Comparison of ENCODE assay signal across 23 mouse cellular contexts in genomic region chr11:97654210-97654609, GRCm38 (mm10). TPM values are rescaled to one million over a fixed set of nuclear protein-coding genes. Genes with fewer than 3 reads are reported as not detected.
DNase-seq lines count a peak whose midpoint lies in the region; ATAC-seq and TF ChIP-seq lines count a peak whose summit lies in the region.
"Had no signal": no experiment of that assay in that cellular context is flagged by ENCODE, and none has a peak within 500 bp of the region (broad histone marks: within the 10 kb centered on the region; RNA-seq: fewer than 3 reads in every experiment).

No protein-coding gene starts in this region.

- H3K4me3 ChIP-seq in midbrain, embryonic 11.5 days (ENCODE audit: low read depth, low read length): no peak overlapping the region
- no peak overlapping the region for H3K4me3 ChIP-seq in midbrain, embryonic 15.5 days
- no peak overlapping the region for H3K4me3 ChIP-seq in CH12.LX (replicated peaks in 1 of 3; ENCODE audit: low read depth in 2 of 3, low read length in 2 of 3, poor library complexity in 1 of 3)
- H3K4me3 ChIP-seq in E14TG2a.4 (replicated peaks; ENCODE audit: low read length): 0 out of 2 replicates have a peak overlapping the region, but pooled peaks have one; percentile 7
- no peak overlapping the region for H3K4me3 ChIP-seq in ES-Bruce4 (ENCODE audit: low read depth, low read length)
- H3K4me3 ChIP-seq in embryonic facial prominence, embryonic 10.5 days: no peak overlapping the region
- H3K4me3 ChIP-seq in intestine, embryonic 16.5 days (ENCODE audit: low read length): no peak overlapping the region

- DNase-seq in midbrain, embryonic 11.5 days (ENCODE audit: low spot score, missing footprints): peak; percentile 59
- DNase-seq in CH12.LX (ENCODE audit: extremely low read depth): peak; percentile 33
- DNase-seq in embryonic facial prominence, embryonic 10.5 days (ENCODE audit: low spot score): no peak
- no peak for DNase-seq in testis, postnatal 14 days (ENCODE audit: low spot score)
- DNase-seq: adrenal gland, adult 2 months; adrenal gland, adult 8-10 months; adrenal gland, postnatal 14 days; adrenal gland, postnatal 25 days; adrenal gland, postnatal 36 days; B cell, adult 2 months; cerebellum, adult 11 months; cerebellum, adult 18-20 months; cerebellum, adult 2 months; cerebellum, adult 8-10 months had no signal

- dilution Hi-C loops in CH12.LX (cut with MboI; ENCODE audit: extremely low pct_ligation_motif_present, extremely low pct_unique_long_range_greater_than_20kb, low sequenced_read_pairs): no loop called here

- TF ChIP-seq POLR2A in CH12.LX (IDR thresholded peaks at IDR 0.05; ENCODE audit: low read depth, low read length) (no peak; the same call in 1 of the 2 replicates), ES-Bruce4 (IDR thresholded peaks at IDR 0.05; ENCODE audit: insufficient read depth, low read length) (no peak)

- peaks cover 5% of the 10 kb centered on the region for H3K27me3 ChIP-seq in midbrain, embryonic 11.5 days (ENCODE audit: control insufficient read depth, insufficient read depth, low read length)
- no peaks in the 10 kb centered on the region for H3K27me3 ChIP-seq in midbrain, embryonic 15.5 days (replicated peaks)
- H3K27me3 ChIP-seq in CH12.LX (replicated peaks) (no peaks in the 10 kb centered on the region), E14TG2a.4 (ENCODE audit: insufficient read depth, low read length) (0 out of 2 replicates have a peak, but pooled peaks cover 6% of the 10 kb centered on the region), ES-Bruce4 (ENCODE audit: control insufficient read depth, insufficient read depth, low read length, poor library complexity, severe bottlenecking) (no peaks in the 10 kb centered on the region)
- H3K27me3 ChIP-seq in embryonic facial prominence, embryonic 10.5 days (replicated peaks; ENCODE audit: low read depth, poor library complexity, severe bottlenecking): peaks cover 14% of the 10 kb centered on the region
- H3K27me3 ChIP-seq in intestine, embryonic 16.5 days (replicated peaks; ENCODE audit: control insufficient read depth, insufficient read depth, low read length): no peaks in the 10 kb centered on the region
- H3K27me3 ChIP-seq: Patski had no signal

- H3K4me1 ChIP-seq in midbrain, embryonic 11.5 days (ENCODE audit: control insufficient read depth, insufficient read depth, low read length): peaks cover 2% of the 10 kb centered on the region; the same call in 1 of the 2 replicates
- 0 out of 2 replicates have a peak, but pooled peaks cover 2% of the 10 kb centered on the region for H3K4me1 ChIP-seq in midbrain, embryonic 15.5 days
- peaks cover 19 to 57% of the 10 kb centered on the region in 2 experiments for H3K4me1 ChIP-seq in CH12.LX (ENCODE audit: control insufficient read depth in 1 of 2, insufficient read depth in 2 of 2)
- H3K4me1 ChIP-seq in E14TG2a.4 (replicated peaks; ENCODE audit: low read depth, low read length): peaks cover 80% of the 10 kb centered on the region
- peaks cover 6% of the 10 kb centered on the region for H3K4me1 ChIP-seq in ES-Bruce4 (ENCODE audit: control insufficient read depth, insufficient read depth, low read length)
- peaks cover 26% of the 10 kb centered on the region for H3K4me1 ChIP-seq in embryonic facial prominence, embryonic 10.5 days
- peaks cover 9% of the 10 kb centered on the region for H3K4me1 ChIP-seq in intestine, embryonic 16.5 days (ENCODE audit: control insufficient read depth, insufficient read depth, low read length)

- no peak overlapping the region for H3K9ac ChIP-seq in midbrain, embryonic 11.5 days (ENCODE audit: low read length)
- no peak overlapping the region for H3K9ac ChIP-seq in midbrain, embryonic 15.5 days
- H3K9ac ChIP-seq in CH12.LX (ENCODE audit: insufficient read depth, low read depth) (no peak overlapping the region), ES-Bruce4 (ENCODE audit: low read depth, poor library complexity, severe bottlenecking) (no peak overlapping the region)
- H3K9ac ChIP-seq in intestine, embryonic 16.5 days (ENCODE audit: low read depth, low read length): no peak overlapping the region

- in situ Hi-C loops in CH12.LX (cut with MboI; ENCODE audit: low pct_ligation_motif_present, low pct_unique_long_range_greater_than_20kb, low sequenced_read_pairs): no loop called here

- TF ChIP-seq EP300 in CH12.LX (IDR thresholded peaks at IDR 0.05; ENCODE audit: low read length): 0 out of 2 replicates have a peak, but pooled peaks have one; percentile 32
- no peak for TF ChIP-seq EP300 in ES-Bruce4 (IDR thresholded peaks at IDR 0.05; ENCODE audit: insufficient read depth, low read depth, low read length)

- no peak for ATAC-seq in midbrain, embryonic 11.5 days (ENCODE audit: low FRiP score)
- ATAC-seq in midbrain, embryonic 15.5 days (replicated peaks): no peak
- no peak for ATAC-seq in intestine, embryonic 16.5 days
- ATAC-seq: activated CD4-positive, CD25-positive, alpha-beta regulatory T cell, adult 4 months; CD4-positive, CD25-positive, alpha-beta regulatory T cell, adult 4 months; Patski had no signal

- no peak for TF ChIP-seq CTCF in CH12.LX (conservative IDR thresholded peaks at IDR 0.05 in 1 of 2, IDR thresholded peaks at IDR 0.05 in 1 of 2; ENCODE audit: low read depth in 2 of 2, low read length in 2 of 2)
- no peak for TF ChIP-seq CTCF in E14TG2a.4 (conservative IDR thresholded peaks at IDR 0.05; ENCODE audit: low read length)
- no peak for TF ChIP-seq CTCF in ES-Bruce4 (IDR thresholded peaks at IDR 0.05; ENCODE audit: low read depth, low read length)

- WGBS in midbrain, embryonic 11.5 days: 94% methylated on average over 2 of the region's 2 CpGs
- WGBS in midbrain, embryonic 15.5 days: 94% methylated on average over 2 of the region's 2 CpGs
- WGBS in embryonic facial prominence, embryonic 10.5 days: 92% methylated on average over 2 of the region's 2 CpGs
- 84% methylated on average over 2 of the region's 2 CpGs for WGBS in intestine, embryonic 16.5 days

- H3K79me2 ChIP-seq in CH12.LX (replicated peaks; ENCODE audit: control insufficient read depth, extremely low read depth, insufficient read depth, poor library complexity, severe bottlenecking): peaks cover 5% of the 10 kb centered on the region; the same call in 1 of the 2 replicates

- H3K4me2 ChIP-seq in midbrain, embryonic 11.5 days: no peak overlapping the region
- no peak overlapping the region for H3K4me2 ChIP-seq in midbrain, embryonic 15.5 days
- H3K4me2 ChIP-seq in CH12.LX (ENCODE audit: insufficient read depth, low read depth, poor library complexity, severe bottlenecking): no peak overlapping the region
- H3K4me2 ChIP-seq in intestine, embryonic 16.5 days (ENCODE audit: low read depth, low read length): no peak overlapping the region

- no peaks in the 10 kb centered on the region for H3K36me3 ChIP-seq in midbrain, embryonic 11.5 days (ENCODE audit: control insufficient read depth, insufficient read depth, low read length)
- H3K36me3 ChIP-seq in midbrain, embryonic 15.5 days (replicated peaks): no peaks in the 10 kb centered on the region
- peaks cover 17 to 47% of the 10 kb centered on the region in 2 experiments for H3K36me3 ChIP-seq in CH12.LX (replicated peaks in 1 of 2; ENCODE audit: control insufficient read depth in 1 of 2, insufficient read depth in 1 of 2, low read length in 1 of 2)
- peaks cover 42% of the 10 kb centered on the region for H3K36me3 ChIP-seq in E14TG2a.4 (ENCODE audit: insufficient read depth, low read length)
- no peaks in the 10 kb centered on the region for H3K36me3 ChIP-seq in ES-Bruce4 (ENCODE audit: control insufficient read depth, insufficient read depth, low read length, poor library complexity, severe bottlenecking)
- H3K36me3 ChIP-seq in embryonic facial prominence, embryonic 10.5 days (replicated peaks): no peaks in the 10 kb centered on the region; the same call in 1 of the 2 replicates
- H3K36me3 ChIP-seq in intestine, embryonic 16.5 days (ENCODE audit: control insufficient read depth, insufficient read depth, low read length): no peaks in the 10 kb centered on the region; the same call in 1 of the 2 replicates

- H3K27ac ChIP-seq in midbrain, embryonic 11.5 days (ENCODE audit: low read depth, low read length): no peak overlapping the region
- H3K27ac ChIP-seq in midbrain, embryonic 15.5 days: no peak overlapping the region
- H3K27ac ChIP-seq in CH12.LX (ENCODE audit: insufficient read depth, low read depth): no peak overlapping the region
- peak overlapping the region; percentile 12; the same call in 1 of the 2 replicates for H3K27ac ChIP-seq in ES-Bruce4 (ENCODE audit: insufficient read depth, low read length)
- no peak overlapping the region for H3K27ac ChIP-seq in embryonic facial prominence, embryonic 10.5 days (replicated peaks)
- H3K27ac ChIP-seq in intestine, embryonic 16.5 days (ENCODE audit: low read length): no peak overlapping the region

- no peak for TF ChIP-seq RAD21 in CH12.LX (IDR thresholded peaks at IDR 0.05; ENCODE audit: low read depth, low read length)

- H3K9me3 ChIP-seq in midbrain, embryonic 11.5 days (ENCODE audit: control insufficient read depth, low read length): no peaks in the 10 kb centered on the region
- H3K9me3 ChIP-seq in midbrain, embryonic 15.5 days: no peaks in the 10 kb centered on the region
- H3K9me3 ChIP-seq in CH12.LX (replicated peaks; ENCODE audit: low read length) (peaks cover 7% of the 10 kb centered on the region), E14TG2a.4 (ENCODE audit: low read length) (no peaks in the 10 kb centered on the region), ES-Bruce4 (replicated peaks; ENCODE audit: control insufficient read depth, insufficient read depth, low read length, poor library complexity, severe bottlenecking) (no peaks in the 10 kb centered on the region)
- no peaks in the 10 kb centered on the region for H3K9me3 ChIP-seq in embryonic facial prominence, embryonic 10.5 days
- no peaks in the 10 kb centered on the region for H3K9me3 ChIP-seq in intestine, embryonic 16.5 days (ENCODE audit: control insufficient read depth, low read length)
- H3K9me3 ChIP-seq: G1E had no signal

RNA-seq across cellular contexts. Expression of gene Mllt6, which starts 9.0 kb away (rescaled TPM):
- 3.5 and 4.3 TPM in 2 replicates for polyA plus RNA-seq in midbrain, embryonic 11.5 days (2014; fragmentation: Nextera tagmentation; extraction: Ambion mirVana)
- polyA plus RNA-seq in midbrain, embryonic 15.5 days (2015; fragmentation: Nextera tagmentation; extraction: Ambion mirVana): 3.9 and 4.4 TPM in 2 replicates
- total RNA-seq in CH12.LX (2012; rRNA removed) (50.7 and 55.6 TPM in 2 replicates), CH12.LX (2014; rRNA removed) (24.3 and 25.3 TPM in 2 replicates)
- polyA plus RNA-seq in CH12.LX (2012; ENCODE audit: insufficient read length, low read depth) (38.3 and 43.0 TPM in 2 replicates), ES-Bruce4 (2011; ENCODE audit: insufficient read depth, insufficient read length, low read depth, missing spikeins) (23.7 and 25.2 TPM in 2 replicates)
- polyA plus RNA-seq in embryonic facial prominence, embryonic 10.5 days (2016; fragmentation: Nextera tagmentation; extraction: Ambion mirVana): 2.1 and 2.2 TPM in 2 replicates
- polyA plus RNA-seq in intestine, embryonic 16.5 days (2015; fragmentation: Nextera tagmentation; extraction: Ambion mirVana): 2.2 and 2.6 TPM in 2 replicates

RNA-seq across cellular contexts. Expression of gene Epop, which starts 24.7 kb away (rescaled TPM):
- polyA plus RNA-seq in midbrain, embryonic 11.5 days (2014; fragmentation: Nextera tagmentation; extraction: Ambion mirVana): 7.0 and 12.0 TPM in 2 replicates
- 1.9 and 2.5 TPM in 2 replicates for polyA plus RNA-seq in midbrain, embryonic 15.5 days (2015; fragmentation: Nextera tagmentation; extraction: Ambion mirVana)
- total RNA-seq in CH12.LX (2012; rRNA removed) (4.2 and 5.0 TPM in 2 replicates), CH12.LX (2014; rRNA removed) (1.7 and 2.1 TPM in 2 replicates)
- polyA plus RNA-seq in CH12.LX (2012; ENCODE audit: insufficient read length, low read depth) (8.3 and 8.4 TPM in 2 replicates), ES-Bruce4 (2011; ENCODE audit: insufficient read depth, insufficient read length, low read depth, missing spikeins) (39.3 and 44.1 TPM in 2 replicates)
- 13.0 and 14.4 TPM in 2 replicates for polyA plus RNA-seq in embryonic facial prominence, embryonic 10.5 days (2016; fragmentation: Nextera tagmentation; extraction: Ambion mirVana)
- 1.1 and 1.3 TPM in 2 replicates for polyA plus RNA-seq in intestine, embryonic 16.5 days (2015; fragmentation: Nextera tagmentation; extraction: Ambion mirVana)
- total RNA-seq: MEL had no signal

RNA-seq across cellular contexts. Expression of gene Cisd3, which starts 31.4 kb away (rescaled TPM):
- 13.4 and 19.0 TPM in 2 replicates for polyA plus RNA-seq in midbrain, embryonic 11.5 days (2014; fragmentation: Nextera tagmentation; extraction: Ambion mirVana)
- polyA plus RNA-seq in midbrain, embryonic 15.5 days (2015; fragmentation: Nextera tagmentation; extraction: Ambion mirVana): 21.6 and 26.4 TPM in 2 replicates
- total RNA-seq in CH12.LX (2012; rRNA removed) (141 and 157 TPM in 2 replicates), CH12.LX (2014; rRNA removed) (63.8 and 66.1 TPM in 2 replicates)
- polyA plus RNA-seq in CH12.LX (2012; ENCODE audit: insufficient read length, low read depth) (169 and 221 TPM in 2 replicates), ES-Bruce4 (2011; ENCODE audit: insufficient read depth, insufficient read length, low read depth, missing spikeins) (62.3 and 77.2 TPM in 2 replicates)
- polyA plus RNA-seq in embryonic facial prominence, embryonic 10.5 days (2016; fragmentation: Nextera tagmentation; extraction: Ambion mirVana): 18.2 and 20.0 TPM in 2 replicates
- 120 and 135 TPM in 2 replicates for polyA plus RNA-seq in intestine, embryonic 16.5 days (2015; fragmentation: Nextera tagmentation; extraction: Ambion mirVana)

RNA-seq across cellular contexts. Expression of gene Pcgf2, which starts 46.1 kb away (rescaled TPM):
- 13.4 and 16.1 TPM in 2 replicates for polyA plus RNA-seq in midbrain, embryonic 11.5 days (2014; fragmentation: Nextera tagmentation; extraction: Ambion mirVana)
- polyA plus RNA-seq in midbrain, embryonic 15.5 days (2015; fragmentation: Nextera tagmentation; extraction: Ambion mirVana): 23.1 TPM in 2 replicates
- total RNA-seq in CH12.LX (2012; rRNA removed) (5.6 and 7.9 TPM in 2 replicates), CH12.LX (2014; rRNA removed) (0.81 and 0.99 TPM in 2 replicates)
- polyA plus RNA-seq in CH12.LX (2012; ENCODE audit: insufficient read length, low read depth) (16.3 and 19.5 TPM in 2 replicates), ES-Bruce4 (2011; ENCODE audit: insufficient read depth, insufficient read length, low read depth, missing spikeins) (74.6 and 84.0 TPM in 2 replicates)
- 23.2 and 24.1 TPM in 2 replicates for polyA plus RNA-seq in embryonic facial prominence, embryonic 10.5 days (2016; fragmentation: Nextera tagmentation; extraction: Ambion mirVana)
- 11.9 and 12.1 TPM in 2 replicates for polyA plus RNA-seq in intestine, embryonic 16.5 days (2015; fragmentation: Nextera tagmentation; extraction: Ambion mirVana)

RNA-seq across cellular contexts. Expression of gene Psmb3, which starts 49.0 kb away (rescaled TPM):
- 477 and 517 TPM in 2 replicates for polyA plus RNA-seq in midbrain, embryonic 11.5 days (2014; fragmentation: Nextera tagmentation; extraction: Ambion mirVana)
- polyA plus RNA-seq in midbrain, embryonic 15.5 days (2015; fragmentation: Nextera tagmentation; extraction: Ambion mirVana): 421 and 431 TPM in 2 replicates
- 863 and 969 TPM in 2 replicates for total RNA-seq in CH12.LX (2012; rRNA removed)
- total RNA-seq in CH12.LX (2014; rRNA removed): 1,070 and 1,251 TPM in 2 replicates
- polyA plus RNA-seq in CH12.LX (2012; ENCODE audit: insufficient read length, low read depth): 560 and 594 TPM in 2 replicates
- 296 and 332 TPM in 2 replicates for polyA plus RNA-seq in ES-Bruce4 (2011; ENCODE audit: insufficient read depth, insufficient read length, low read depth, missing spikeins)
- polyA plus RNA-seq in embryonic facial prominence, embryonic 10.5 days (2016; fragmentation: Nextera tagmentation; extraction: Ambion mirVana): 634 and 654 TPM in 2 replicates
- polyA plus RNA-seq in intestine, embryonic 16.5 days (2015; fragmentation: Nextera tagmentation; extraction: Ambion mirVana): 419 and 429 TPM in 2 replicates

Comparison
In these comparisons a context has a peak if more than half of its experiments do, and no peak if none do; other contexts are left out.
1. DNase-seq: peak in midbrain, embryonic 11.5 days (single experiment) and CH12.LX (single experiment); none in embryonic facial prominence, embryonic 10.5 days (single experiment) and testis, postnatal 14 days (single experiment).